Mouse (Mus musculus): ENCODE measurements around the gene Adcy1.

Gene Adcy1

GRCm38 (mm10) chr11:7135301-7135700 is 72.0 kb downstream of the Adcy1 start:
- DNase-seq (ENCODE audit: inconsistent ontology term): no peak

GRCm38 (mm10) chr11:7135763-7136162 is 72.5 kb downstream of the Adcy1 start:
- no peak for DNase-seq (ENCODE audit: inconsistent ontology term)

GRCm38 (mm10) chr11:7136246-7136855 is 73.1 kb downstream of the Adcy1 start:
- DNase-seq (ENCODE audit: inconsistent ontology term): no peak

GRCm38 (mm10) chr11:7138370-7138769 is 75.1 kb downstream of the Adcy1 start:
- DNase-seq (ENCODE audit: inconsistent ontology term): no peak

DNA sequence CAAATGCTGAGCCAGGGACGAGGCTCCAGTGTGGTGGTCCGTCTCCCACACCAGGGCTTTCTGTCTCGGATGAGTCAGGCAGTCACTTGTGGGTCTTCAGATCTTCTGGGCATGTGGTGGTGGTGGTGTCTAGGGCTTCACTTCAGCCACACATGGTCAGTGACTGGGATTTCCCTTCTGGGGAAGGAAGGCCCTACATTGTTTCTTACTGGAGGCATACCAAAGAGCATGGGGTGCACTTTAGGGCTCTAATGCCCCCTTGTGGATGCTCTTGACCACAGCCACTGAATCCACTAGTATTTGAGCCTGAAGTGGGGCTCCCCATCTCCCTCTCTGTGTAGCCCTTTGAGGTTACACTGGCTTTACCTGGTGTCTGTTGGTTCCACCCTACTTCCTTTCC is 77.2 kb downstream of the Adcy1 start:
- peak; percentile 54 for DNase-seq (ENCODE audit: inconsistent ontology term)

- DNase-seq (ENCODE audit: inconsistent ontology term): peak; percentile 29
Observed at GRCm38 (mm10) chr11:7142725-7143124, 79.4 kb downstream of the Adcy1 start.

DNA sequence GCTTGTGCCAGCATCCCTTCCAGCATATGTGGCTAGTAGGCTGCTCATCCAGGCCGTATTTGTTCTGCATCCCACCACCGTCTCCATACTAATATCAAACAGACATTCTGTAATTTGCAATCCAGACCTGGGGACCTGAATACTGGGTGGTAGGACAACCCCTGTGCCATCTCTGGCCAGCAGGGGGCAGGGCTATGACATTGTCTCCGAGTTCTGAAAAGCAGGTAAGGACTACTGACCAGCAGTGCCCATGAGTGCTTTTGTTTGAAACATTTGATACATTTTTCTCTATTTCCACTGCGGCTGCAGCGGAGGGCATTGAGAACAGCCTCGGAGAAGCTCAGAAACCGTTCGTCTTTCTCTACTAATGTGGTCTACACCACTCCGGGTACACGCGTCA is 81.1 kb downstream of the Adcy1 start:
- no peak for DNase-seq (ENCODE audit: inconsistent ontology term)

DNA sequence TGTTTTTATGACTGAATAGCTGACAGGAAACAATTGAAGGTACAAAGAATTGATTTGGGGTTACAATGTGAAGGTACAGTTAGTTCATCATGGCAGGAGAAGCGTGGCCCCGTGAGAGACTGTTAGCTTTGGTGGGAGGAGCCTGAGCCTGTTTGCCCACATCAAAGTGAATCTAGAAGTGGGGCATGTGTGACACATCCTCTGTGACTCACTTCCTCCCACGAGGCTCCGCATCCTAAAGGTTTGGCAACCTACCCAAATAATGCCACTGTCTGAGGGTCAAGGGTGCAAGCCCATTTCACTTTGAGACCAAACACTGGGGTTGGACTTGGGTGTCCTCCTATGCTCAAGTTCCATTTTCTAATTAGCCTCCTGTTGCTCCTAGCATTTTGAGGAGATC is 81.9 kb downstream of the Adcy1 start:
- peak; percentile 49 for DNase-seq (ENCODE audit: inconsistent ontology term)

GRCm38 (mm10) chr11:7147536-7147935 is 84.2 kb downstream of the Adcy1 start:
- DNase-seq (ENCODE audit: inconsistent ontology term): no peak

- DNase-seq (ENCODE audit: inconsistent ontology term): no peak
Observed at GRCm38 (mm10) chr11:7147945-7148344, 84.7 kb downstream of the Adcy1 start.

GRCm38 (mm10) chr11:7149471-7149870 is 86.2 kb downstream of the Adcy1 start:
- no peak for DNase-seq (ENCODE audit: inconsistent ontology term)

DNA sequence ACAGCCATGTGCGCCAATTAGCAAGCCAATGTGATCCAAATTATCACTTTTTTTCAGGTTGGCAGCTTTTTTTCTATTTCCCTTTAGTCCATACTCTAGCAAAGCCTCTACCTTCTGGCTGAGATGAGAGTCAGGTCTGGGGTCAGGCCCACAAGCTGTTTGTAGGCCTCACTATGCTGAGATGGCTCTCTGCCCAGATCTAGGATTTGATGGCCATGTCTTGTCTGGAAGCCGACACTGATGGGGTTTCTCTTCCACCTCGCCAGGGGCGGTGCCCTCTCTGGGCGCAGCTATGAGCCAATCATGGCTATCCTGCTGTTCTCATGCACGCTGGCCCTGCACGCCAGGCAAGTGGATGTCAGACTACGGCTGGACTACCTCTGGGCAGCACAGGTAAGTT is 87.2 kb downstream of the Adcy1 start:
- no peak for DNase-seq (ENCODE audit: inconsistent ontology term)

DNA sequence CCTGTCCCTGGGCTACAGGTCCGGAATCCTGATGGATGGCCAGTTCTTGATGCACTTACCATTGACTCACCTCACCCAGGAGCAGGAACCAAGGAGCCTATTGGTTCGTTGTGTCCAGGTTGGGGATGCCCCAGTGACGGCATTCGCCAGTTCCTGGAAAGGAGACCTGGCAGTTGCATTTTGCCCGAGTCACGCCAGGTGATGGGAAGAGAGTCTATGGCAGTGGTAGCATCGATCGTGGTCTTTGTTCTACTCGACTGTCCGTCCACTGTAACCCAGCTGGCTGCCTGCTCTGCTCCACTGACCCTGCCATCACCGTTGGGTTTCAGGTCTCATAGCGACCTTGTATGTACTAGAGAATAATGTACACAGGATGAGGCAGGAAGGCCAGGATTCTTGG is 89.1 kb downstream of the Adcy1 start:
- DNase-seq (ENCODE audit: inconsistent ontology term): no peak

DNA sequence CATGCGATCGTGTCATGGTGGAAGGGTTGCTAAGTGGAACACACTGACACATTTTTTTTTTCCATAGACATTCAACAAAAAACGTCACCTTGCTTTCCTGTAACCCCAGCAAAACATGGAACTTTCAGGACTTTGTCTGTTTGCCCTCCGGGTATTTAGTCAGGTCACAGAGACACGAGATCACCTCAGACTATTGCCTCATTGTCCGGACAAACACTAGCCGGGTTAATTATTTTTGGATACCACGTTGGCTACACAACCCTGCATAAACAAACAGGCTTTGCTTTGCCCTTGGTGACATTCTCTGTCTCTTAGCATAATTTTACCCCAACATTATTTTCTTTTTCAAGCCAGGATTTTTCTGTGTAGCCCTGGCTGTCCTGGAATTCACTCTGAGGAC is 89.8 kb downstream of the Adcy1 start:
- no peak for DNase-seq (ENCODE audit: inconsistent ontology term)

GRCm38 (mm10) chr11:7156427-7156826 is 93.1 kb downstream of the Adcy1 start:
- no peak for DNase-seq (ENCODE audit: inconsistent ontology term)

DNA sequence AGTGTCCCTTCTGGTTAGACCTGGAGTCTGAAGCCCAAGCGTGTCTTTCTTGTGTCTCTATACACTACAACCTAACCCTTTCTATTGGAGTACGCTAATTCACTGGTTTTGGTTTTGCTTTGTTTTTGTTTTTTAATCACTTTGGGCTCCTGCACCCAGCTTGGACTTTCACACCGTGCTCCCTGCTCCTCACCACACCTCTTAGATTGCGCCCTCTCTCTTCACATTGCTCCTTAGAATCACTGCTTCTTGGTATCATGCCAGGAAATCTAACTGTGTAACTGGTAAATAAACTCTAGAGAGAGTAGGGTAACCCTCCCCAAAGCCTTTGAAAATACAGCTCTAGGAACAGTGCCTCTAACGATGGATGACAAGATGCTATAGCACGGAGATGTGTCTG is 94.9 kb downstream of the Adcy1 start:
- DNase-seq (ENCODE audit: inconsistent ontology term): no peak

DNA sequence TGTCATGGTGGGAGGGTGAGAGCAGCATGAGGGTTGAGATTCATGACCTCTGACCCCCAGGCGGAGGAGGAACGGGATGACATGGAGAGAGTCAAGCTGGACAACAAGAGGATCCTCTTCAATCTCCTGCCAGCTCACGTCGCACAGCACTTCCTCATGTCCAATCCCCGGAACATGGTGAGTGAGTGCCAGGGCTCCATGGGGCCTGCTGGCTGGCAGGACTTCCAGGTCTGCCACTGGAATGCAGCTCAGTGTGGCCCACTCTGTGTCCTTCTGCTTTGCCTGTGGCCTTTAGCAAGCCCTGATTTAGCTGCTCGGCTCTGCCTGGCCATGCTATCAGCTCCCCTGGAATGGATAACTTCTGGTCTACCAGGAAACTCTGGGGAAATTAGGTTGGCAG is 96.9 kb downstream of the Adcy1 start:
- peak; percentile 51 for DNase-seq (ENCODE audit: inconsistent ontology term)

GRCm38 (mm10) chr11:7160637-7161101 is 97.4 kb downstream of the Adcy1 start:
- DNase-seq (ENCODE audit: inconsistent ontology term): peak; percentile 49

DNA sequence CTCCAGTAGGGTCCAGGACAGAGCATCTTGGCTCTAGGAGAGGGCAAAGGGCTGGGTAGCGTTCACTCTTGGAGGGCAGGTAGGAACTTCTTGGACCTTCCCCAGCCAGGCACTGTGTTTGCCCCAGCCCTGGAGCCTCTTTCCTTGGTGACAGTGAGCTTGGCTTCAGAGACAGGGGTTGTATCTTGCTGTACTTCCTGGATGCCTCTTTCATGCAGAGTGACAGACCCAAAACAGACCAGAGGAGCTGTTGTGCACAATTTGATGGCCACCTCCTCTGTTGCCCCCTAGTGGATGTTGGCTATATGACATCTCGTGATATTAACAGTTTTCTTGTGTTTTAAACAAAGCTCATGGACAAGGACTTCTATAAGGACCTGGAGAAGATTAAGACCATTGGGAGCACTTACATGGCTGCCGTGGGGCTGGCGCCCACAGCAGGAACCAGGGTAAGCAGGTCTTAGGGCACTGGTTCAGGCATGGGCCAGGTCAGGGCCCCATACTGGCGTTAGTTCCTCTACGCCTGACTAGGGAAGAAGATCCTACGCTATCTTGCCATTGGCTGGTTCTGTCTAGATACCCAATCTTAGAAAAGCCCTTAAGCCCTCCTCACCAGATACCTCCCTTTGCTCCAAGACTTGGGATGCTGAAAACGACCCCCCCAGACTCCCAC is 98.3 kb downstream of the Adcy1 start:
- DNase-seq (ENCODE audit: inconsistent ontology term): no peak

- no peak for DNase-seq (ENCODE audit: inconsistent ontology term)
Observed at GRCm38 (mm10) chr11:7164416-7164815, 101.1 kb downstream of the Adcy1 start.

DNA sequence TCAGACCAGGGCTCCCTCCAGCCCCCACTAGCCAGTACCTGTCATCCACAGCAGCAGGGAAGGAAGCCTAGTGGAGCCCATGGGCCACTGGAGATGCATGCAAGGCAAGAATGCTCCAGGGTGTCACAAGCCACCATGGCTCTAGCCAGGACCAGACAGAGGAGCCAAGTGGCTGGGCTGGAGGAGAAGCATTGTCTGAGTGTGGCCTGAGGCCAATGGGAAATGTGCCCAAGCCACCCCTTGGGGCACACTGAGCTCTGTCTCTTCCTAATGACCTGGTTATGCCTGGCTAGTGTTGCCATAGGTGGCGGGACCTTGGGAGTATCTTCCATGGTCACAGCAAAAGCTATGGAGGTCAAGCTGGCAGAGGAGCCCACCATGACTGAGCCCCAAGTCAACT is 106.4 kb downstream of the Adcy1 start:
- peak; percentile 38 for DNase-seq (ENCODE audit: inconsistent ontology term)

DNA sequence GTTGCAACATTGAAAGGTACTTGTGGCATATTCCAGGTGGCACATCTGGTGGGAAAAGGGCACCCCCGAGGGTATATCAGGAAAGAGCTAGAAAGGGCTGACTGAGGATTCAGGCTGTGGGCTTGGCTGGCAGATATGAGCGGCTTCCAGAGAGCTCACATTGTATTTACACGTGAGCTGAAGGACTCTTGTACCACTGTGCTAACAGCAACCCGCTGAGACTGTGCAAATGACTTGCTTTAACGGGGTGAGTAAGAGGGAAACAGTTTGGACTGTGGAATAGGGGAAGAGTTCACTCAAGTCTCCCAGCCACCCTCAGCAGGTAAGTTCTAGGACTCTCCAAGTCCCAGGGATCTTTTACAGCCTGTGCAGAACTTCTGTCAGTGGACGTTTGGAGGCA is 110.4 kb downstream of the Adcy1 start:
- no peak for DNase-seq (ENCODE audit: inconsistent ontology term)

DNA sequence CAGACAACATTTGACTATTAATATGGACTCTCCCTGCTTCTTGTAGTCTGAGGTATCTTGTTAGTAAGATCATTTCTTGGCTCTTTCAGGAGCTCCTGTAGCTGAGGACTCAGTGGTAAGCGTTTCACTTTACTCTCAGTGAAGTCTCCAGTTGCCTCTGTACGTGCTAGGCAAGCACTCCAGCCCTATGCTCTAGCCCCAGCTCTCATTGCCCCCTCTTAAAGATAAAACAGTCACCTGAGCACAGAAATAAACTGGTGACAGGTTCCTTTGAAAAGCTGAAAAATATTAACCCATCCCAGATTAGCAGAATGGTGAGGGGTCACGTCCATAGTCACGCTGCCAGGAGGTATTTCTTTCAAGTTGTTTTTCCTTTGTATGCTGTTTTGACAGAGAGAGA is 115.4 kb downstream of the Adcy1 start:
- no peak for DNase-seq (ENCODE audit: inconsistent ontology term)

DNA sequence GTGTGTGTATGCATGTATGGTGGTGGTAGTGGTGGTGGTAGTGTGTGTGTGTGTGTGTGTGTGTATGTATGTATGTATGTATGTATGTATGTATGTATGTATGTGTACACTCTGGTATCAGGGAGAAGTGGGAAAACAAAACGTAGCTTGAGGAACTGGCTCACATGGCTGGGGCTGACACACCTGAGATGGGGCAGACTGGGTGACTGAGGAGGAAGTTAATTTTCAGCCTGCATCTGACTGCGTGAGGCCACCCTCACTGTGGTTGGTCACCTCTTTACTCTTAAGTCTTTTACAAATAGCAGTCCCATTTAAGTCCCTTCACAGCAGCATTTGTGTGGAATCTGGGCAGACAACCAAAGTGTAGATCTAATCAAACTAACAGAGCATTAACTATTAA is 116.0 kb downstream of the Adcy1 start:
- DNase-seq (ENCODE audit: inconsistent ontology term): no peak
